Mouse (Mus musculus) duodenum, adult 2 months (tissue): ENCODE measurements around the gene Sptssa. TPM values are rescaled to one million over a fixed set of nuclear protein-coding genes. Genes with fewer than 3 reads are reported as not detected.

ENCODE experiments used
- polyA plus RNA-seq: library from polyadenylated mRNA; depleted of rRNA; stranded (reverse); fragments of >200 nt; gene quantifications from 2 replicates; pipeline ENCODE4 v1.2.3, GENCODE M21; 2012; ENCODE audit warnings: low replicate concordance; rRNA removed

Gene Sptssa
- 110 and 236 TPM in 2 replicates for polyA plus RNA-seq

GRCm38 (mm10) chr12:54656396-54657171 lies at the start of gene Sptssa:
Gene Sptssa (minus strand): TSS chr12:54656573.

GRCm38 (mm10) chr12:54695511-54696241 lies 39.3 kb upstream of the Sptssa start, which contains the start of gene Eapp:
Gene Eapp (minus strand): TSS chr12:54695897.

Other genes starting within 250 kb of the Sptssa start
- gene Eapp, start 39.3 kb upstream of the Sptssa start, polyA plus RNA-seq: 6.9 and 13.6 TPM in 2 replicates
- gene Snx6, start 139.1 kb upstream of the Sptssa start, polyA plus RNA-seq: 11.8 and 12.7 TPM in 2 replicates
- gene Cfl2, start 206.3 kb upstream of the Sptssa start, polyA plus RNA-seq: 0.68 and 1.8 TPM in 2 replicates